Mouse (Mus musculus) lung, embryonic 16.5 days (tissue): Measurements from ENCODE around the gene Abcc1. TPM values are rescaled to one million over a fixed set of nuclear protein-coding genes. Genes with fewer than 3 reads are reported as not detected.

Experiments used
- ATAC-seq: fragments of 200-750 bp; cut with Nextera tagmentation; 2 replicates; pipeline ENCODE4 v1.8.0; 2017; ENCODE audit warnings: low read depth, mild to moderate bottlenecking, moderate library complexity
- H3K27ac ChIP-seq: fragments of 300-500 bp; sonication (generic); 2 replicates; pipeline ENCODE4 v1.5.1; 2014; ENCODE audit warnings: mild to moderate bottlenecking, control low read depth, low read length
- H3K27me3 ChIP-seq: fragments of 300-500 bp; sonication (generic); 2 replicates; pipeline ENCODE4 v1.6.1; 2014; ENCODE audit warnings: low read depth, low read length, mixed read lengths; ENCODE audit not compliant: control insufficient read depth, insufficient read depth
- H3K36me3 ChIP-seq: fragments of 300-500 bp; sonication (generic); 2 replicates; pipeline ENCODE4 v1.6.1; 2014; ENCODE audit warnings: low read length; ENCODE audit not compliant: control insufficient read depth, insufficient read depth
- H3K4me1 ChIP-seq: fragments of 300-500 bp; sonication (generic); replicated peaks from 2 replicates; pipeline ENCODE4 v1.6.1; 2014; ENCODE audit warnings: low read length, mixed read lengths; ENCODE audit not compliant: control insufficient read depth, insufficient read depth
- H3K4me2 ChIP-seq: fragments of 300-500 bp; sonication (generic); 2 replicates; pipeline ENCODE4 v1.6.1; 2014; ENCODE audit warnings: low read depth, low read length, control low read depth
- H3K4me3 ChIP-seq: fragments of 300-500 bp; sonication (generic); 2 replicates; pipeline ENCODE4 v1.5.1; 2014; ENCODE audit warnings: mild to moderate bottlenecking, low read length, control low read depth
- H3K9ac ChIP-seq: fragments of 300-500 bp; sonication (generic); 2 replicates; pipeline ENCODE4 v1.6.1; 2014; ENCODE audit warnings: low read length, control low read depth
- H3K9me3 ChIP-seq: fragments of 300-500 bp; sonication (generic); 2 replicates; pipeline ENCODE4 v1.6.1; 2016; ENCODE audit warnings: low read length; ENCODE audit not compliant: control insufficient read depth
- WGBS: fragments of 180-500 bp; shearing (Covaris S2); extraction: QIAGEN DNeasy Blood & Tissue Kit; methylation state at CpG from one replicate; pipeline ENCODE4 v1.1.7; 2014; 5-methylcytosine and 5-hydroxymethylcytosine counted together
- polyA plus RNA-seq: library from polyadenylated mRNA; unstranded; fragments of >200 nt; fragmentation: Nextera tagmentation; extraction: Ambion mirVana; gene quantifications from 2 replicates; pipeline ENCODE4 v1.2.1, GENCODE M21; 2015

The Abcc1 gene
- polyA plus RNA-seq, 1 experiment from 2014 or later: 9.2 TPM

GRCm38 (mm10) chr16:14468351-14468750 lies 107.0 kb downstream of the Abcc1 start:
- H3K9me3 ChIP-seq: no peaks in the 10 kb centered on the region
- no peak overlapping the region for H3K27ac ChIP-seq
- H3K36me3 ChIP-seq: peaks cover 10% of the 10 kb centered on the region; the same call in 1 of the 2 replicates
- H3K4me1 ChIP-seq: no peaks in the 10 kb centered on the region
- H3K4me2 ChIP-seq: no peak overlapping the region
- no peak for ATAC-seq
- H3K9ac ChIP-seq: no peak overlapping the region
- no peaks in the 10 kb centered on the region for H3K27me3 ChIP-seq
- H3K4me3 ChIP-seq: no peak overlapping the region
- 79% methylated on average over 2 of the region's 2 CpGs for WGBS

- Histone ChIP-seq H3K9me3 (no peaks in the 10 kb centered on the region), H3K36me3 (peaks cover 14% of the 10 kb centered on the region; the same call in 1 of the 2 replicates), H3K9ac (no peak overlapping the region), H3K4me2 (no peak overlapping the region), H3K4me1 (no peaks in the 10 kb centered on the region), H3K27me3 (no peaks in the 10 kb centered on the region), H3K27ac (no peak overlapping the region), H3K4me3 (no peak overlapping the region)
- no peak for ATAC-seq
- WGBS: 92% methylated on average over 5 of the region's 5 CpGs
Observed at GRCm38 (mm10) chr16:14468841-14469240, 107.5 kb downstream of the Abcc1 start.

DNA sequence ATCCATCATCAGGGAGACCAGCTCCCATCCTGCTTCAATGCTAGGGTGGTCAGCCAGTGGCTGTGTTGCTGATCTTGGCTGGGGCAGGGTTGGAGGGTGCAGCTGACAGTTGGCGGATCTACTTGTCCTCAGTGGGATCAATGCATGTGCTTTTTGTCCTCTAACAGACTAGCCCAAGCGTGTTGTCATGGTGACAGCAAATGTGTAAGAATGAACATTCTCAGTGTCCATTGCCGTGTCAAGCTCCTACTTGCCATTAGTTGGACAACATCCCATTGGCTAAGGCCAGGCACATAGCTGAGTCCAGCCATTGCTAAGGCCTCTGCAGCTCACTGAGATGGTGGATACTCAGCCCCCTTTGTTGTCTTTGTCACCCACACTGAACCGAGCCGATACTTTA lies 110.8 kb downstream of the Abcc1 start:
- Histone ChIP-seq H3K4me3 (no peak overlapping the region), H3K36me3 (peaks cover 15% of the 10 kb centered on the region; the same call in 1 of the 2 replicates), H3K27ac (no peak overlapping the region), H3K27me3 (no peaks in the 10 kb centered on the region), H3K9me3 (no peaks in the 10 kb centered on the region), H3K4me1 (no peaks in the 10 kb centered on the region), H3K9ac (no peak overlapping the region), H3K4me2 (no peak overlapping the region)
- no peak for ATAC-seq
- WGBS: 88% methylated on average over 5 of the region's 5 CpGs

DNA sequence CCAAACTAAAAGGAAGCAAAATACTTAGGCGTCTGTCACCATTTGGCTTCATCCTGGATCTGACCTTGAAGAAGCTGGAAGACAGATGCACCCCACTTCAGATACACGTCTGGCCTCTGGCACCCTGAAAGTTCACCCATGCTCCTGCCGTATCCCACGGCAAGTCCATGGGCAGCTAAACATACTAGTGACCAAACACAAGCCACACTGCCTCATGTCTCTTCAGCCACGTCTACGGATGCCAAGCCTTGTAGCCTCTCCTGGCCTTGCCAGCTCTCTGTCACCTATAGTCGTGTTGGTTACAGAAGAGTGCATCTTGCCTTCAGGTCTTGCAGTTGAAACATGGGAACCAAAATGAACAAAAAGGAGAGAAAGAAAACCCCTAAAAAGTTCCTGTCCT lies 112.3 kb downstream of the Abcc1 start:
- H3K4me1 ChIP-seq: no peaks in the 10 kb centered on the region
- no peak for ATAC-seq
- peaks cover 13% of the 10 kb centered on the region; the same call in 1 of the 2 replicates for H3K36me3 ChIP-seq
- H3K9me3 ChIP-seq: no peaks in the 10 kb centered on the region
- no peak overlapping the region for H3K27ac ChIP-seq
- no peak overlapping the region for H3K4me2 ChIP-seq
- 89% methylated on average over 7 of the region's 7 CpGs for WGBS
- H3K9ac ChIP-seq: no peak overlapping the region
- H3K27me3 ChIP-seq: no peaks in the 10 kb centered on the region
- H3K4me3 ChIP-seq: no peak overlapping the region

DNA sequence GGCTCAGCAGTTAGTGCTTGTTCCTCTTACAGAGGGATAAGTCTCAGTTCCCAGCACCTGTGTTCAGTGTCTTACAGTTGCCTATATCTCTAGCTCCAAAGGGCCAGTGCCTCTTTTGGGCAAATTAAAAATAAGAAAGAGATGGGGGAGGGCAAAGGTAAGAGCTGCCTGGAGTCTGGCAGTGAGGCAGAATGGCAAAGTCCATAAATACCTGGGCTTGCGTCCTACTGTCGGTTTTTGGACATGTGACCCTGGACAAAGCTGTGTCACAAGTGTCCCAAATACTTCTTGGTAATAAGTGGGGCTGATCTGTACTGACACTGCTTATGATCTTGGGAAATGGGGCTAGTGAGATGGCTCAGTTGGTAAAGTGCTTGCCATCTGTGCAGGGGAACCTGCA lies 113.6 kb downstream of the Abcc1 start:
- Histone ChIP-seq H3K9me3 (no peaks in the 10 kb centered on the region), H3K27ac (no peak overlapping the region), H3K4me1 (no peaks in the 10 kb centered on the region), H3K27me3 (no peaks in the 10 kb centered on the region), H3K36me3 (peaks cover 13% of the 10 kb centered on the region; the same call in 1 of the 2 replicates), H3K9ac (no peak overlapping the region), H3K4me3 (no peak overlapping the region), H3K4me2 (no peak overlapping the region)
- no peak for ATAC-seq
- WGBS: 92% methylated on average over 2 of the region's 2 CpGs

DNA sequence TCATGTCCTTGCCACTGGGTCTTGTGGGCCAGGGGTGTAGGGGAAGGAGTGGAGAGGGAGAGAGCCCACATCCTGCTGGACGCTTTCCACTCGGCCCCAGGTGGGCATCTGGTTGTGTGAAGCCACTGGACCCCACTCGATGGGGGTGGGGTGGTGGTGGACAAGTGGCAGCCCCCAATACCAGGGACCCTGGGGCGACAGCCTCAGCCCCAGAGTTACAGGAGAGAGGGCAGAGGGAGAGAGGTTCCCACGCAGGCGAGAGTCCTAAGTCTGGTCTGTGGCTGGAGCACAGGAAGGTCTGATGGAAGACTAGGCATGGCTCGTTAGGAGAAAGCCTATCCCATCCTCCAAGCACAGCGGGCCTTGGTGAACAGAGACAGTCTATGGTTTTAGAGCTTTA lies 114.7 kb downstream of the Abcc1 start:
- Histone ChIP-seq H3K4me3 (no peak overlapping the region), H3K27me3 (no peaks in the 10 kb centered on the region), H3K36me3 (peaks cover 13% of the 10 kb centered on the region; the same call in 1 of the 2 replicates), H3K4me1 (no peaks in the 10 kb centered on the region), H3K4me2 (no peak overlapping the region), H3K9me3 (no peaks in the 10 kb centered on the region), H3K27ac (no peak overlapping the region), H3K9ac (no peak overlapping the region)
- 77% methylated on average over 8 of the region's 8 CpGs for WGBS
- ATAC-seq: no peak

- ATAC-seq: no peak
- 89% methylated on average over 9 of the region's 9 CpGs for WGBS
- H3K9me3 ChIP-seq: no peaks in the 10 kb centered on the region
Observed at GRCm38 (mm10) chr16:14476701-14477400, 115.5 kb downstream of the Abcc1 start.

GRCm38 (mm10) chr16:14477510-14478300 lies 116.3 kb downstream of the Abcc1 start:
- WGBS: 57% methylated on average over 10 of the region's 10 CpGs
- Histone ChIP-seq H3K27me3 (no peaks in the 10 kb centered on the region), H3K9ac (no peak overlapping the region), H3K9me3 (no peaks in the 10 kb centered on the region), H3K27ac (no peak overlapping the region), H3K36me3 (peaks cover 8% of the 10 kb centered on the region; the same call in 1 of the 2 replicates), H3K4me2 (no peak overlapping the region), H3K4me1 (no peaks in the 10 kb centered on the region), H3K4me3 (no peak overlapping the region)
- no peak for ATAC-seq

More at GRCm38 (mm10) chr16:14476701-14477400, 115.5 kb downstream of the Abcc1 start:
- H3K4me2 ChIP-seq: no peak overlapping the region
- H3K4me3 ChIP-seq: no peak overlapping the region
- H3K27ac ChIP-seq: no peak overlapping the region
- H3K4me1 ChIP-seq: no peaks in the 10 kb centered on the region
- H3K9ac ChIP-seq: no peak overlapping the region
- peaks cover 10% of the 10 kb centered on the region; the same call in 1 of the 2 replicates for H3K36me3 ChIP-seq
- no peaks in the 10 kb centered on the region for H3K27me3 ChIP-seq

DNA sequence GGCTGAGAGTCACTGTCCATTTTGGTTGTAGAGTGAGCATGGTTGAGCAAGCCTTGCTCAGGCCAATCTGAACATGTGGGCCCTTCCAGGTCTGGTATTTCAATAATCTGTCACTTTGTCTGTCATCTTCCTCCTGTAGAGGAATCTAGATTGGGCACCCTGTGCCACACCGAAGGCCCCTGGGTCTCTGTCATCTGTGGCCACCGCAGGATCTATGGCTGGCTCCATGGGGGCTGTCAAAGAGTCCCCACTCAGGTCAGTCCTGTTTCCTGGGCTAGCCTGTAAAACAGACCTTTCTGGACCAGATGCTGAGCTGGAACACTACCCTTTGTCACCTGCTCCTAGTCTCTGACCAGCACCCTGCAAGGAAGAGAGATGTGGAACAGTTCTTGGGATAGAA lies 118.3 kb downstream of the Abcc1 start:
- Histone ChIP-seq H3K9me3 (no peaks in the 10 kb centered on the region), H3K36me3 (no peaks in the 10 kb centered on the region), H3K27me3 (no peaks in the 10 kb centered on the region), H3K4me3 (no peak overlapping the region), H3K9ac (no peak overlapping the region), H3K27ac (no peak overlapping the region), H3K4me2 (no peak overlapping the region), H3K4me1 (no peaks in the 10 kb centered on the region)
- no peak for ATAC-seq
- WGBS: 91% methylated on average over 2 of the region's 2 CpGs
